Comparison of ENCODE assay signal across 9 mouse cellular contexts in genomic region chr8:9174865-9175565, GRCm38 (mm10).
A peak's percentile ranks its signal among the peaks of the same experiment; 100 is the strongest.
DNase-seq lines count a peak whose midpoint lies in the region; ATAC-seq and TF ChIP-seq lines count a peak whose summit lies in the region.
"Had no signal": no experiment of that assay in that cellular context is flagged by ENCODE, and none has a peak within 500 bp of the region (broad histone marks: within the 10 kb centered on the region; RNA-seq: fewer than 3 reads in every experiment).

No protein-coding gene starts in this region.

- no peaks in the 10 kb centered on the region for H3K27me3 ChIP-seq in liver, adult 2 months (ENCODE audit: control insufficient read depth, insufficient read depth, low read length)
- no peaks in the 10 kb centered on the region for H3K27me3 ChIP-seq in liver, embryonic 12.5 days (replicated peaks)
- no peaks in the 10 kb centered on the region for H3K27me3 ChIP-seq in embryonic facial prominence, embryonic 14.5 days (replicated peaks; ENCODE audit: control insufficient read depth, insufficient read depth, low read length)
- H3K27me3 ChIP-seq in hindbrain, embryonic 16.5 days (replicated peaks; ENCODE audit: control insufficient read depth, insufficient read depth, low read length) = no peaks in the 10 kb centered on the region
- H3K27me3 ChIP-seq in limb, embryonic 10.5 days (ENCODE audit: low read depth, poor library complexity, severe bottlenecking) = no peaks in the 10 kb centered on the region
- H3K27me3 ChIP-seq: embryonic facial prominence, embryonic 15.5 days had no signal

- no peak overlapping the region for H3K4me3 ChIP-seq in liver, adult 2 months (ENCODE audit: insufficient read depth, low read depth, low read length)
- H3K4me3 ChIP-seq in liver, embryonic 12.5 days = no peak overlapping the region
- H3K4me3 ChIP-seq in embryonic facial prominence, embryonic 14.5 days (ENCODE audit: low read depth, low read length) = no peak overlapping the region
- no peak overlapping the region for H3K4me3 ChIP-seq in hindbrain, embryonic 16.5 days (ENCODE audit: low read length)
- H3K4me3 ChIP-seq in limb, embryonic 10.5 days = no peak overlapping the region
- H3K4me3 ChIP-seq: embryonic facial prominence, embryonic 15.5 days had no signal

- no peaks in the 10 kb centered on the region for H3K79me2 ChIP-seq in liver, adult 2 months (ENCODE audit: control insufficient read depth, insufficient read depth, low read length)

- H3K27ac ChIP-seq in liver, adult 2 months (replicated peaks; ENCODE audit: insufficient read depth, low read depth, low read length) = no peak overlapping the region
- no peak overlapping the region for H3K27ac ChIP-seq in liver, embryonic 12.5 days
- H3K27ac ChIP-seq in embryonic facial prominence, embryonic 14.5 days (replicated peaks; ENCODE audit: low read depth, low read length) = no peak overlapping the region
- H3K27ac ChIP-seq in hindbrain, embryonic 16.5 days (ENCODE audit: low read depth, low read length) = no peak overlapping the region
- H3K27ac ChIP-seq in limb, embryonic 10.5 days = no peak overlapping the region
- H3K27ac ChIP-seq: embryonic facial prominence, embryonic 15.5 days had no signal

- TF ChIP-seq CTCF in liver, adult 2 months (IDR thresholded peaks at IDR 0.05; ENCODE audit: low read depth, low read length) = peak; percentile 61

- no peaks in the 10 kb centered on the region for H3K9me3 ChIP-seq in liver, embryonic 12.5 days (replicated peaks)
- H3K9me3 ChIP-seq in embryonic facial prominence, embryonic 14.5 days (ENCODE audit: control insufficient read depth, low read length) = no peaks in the 10 kb centered on the region
- H3K9me3 ChIP-seq in hindbrain, embryonic 16.5 days (ENCODE audit: control insufficient read depth, low read length) = no peaks in the 10 kb centered on the region
- H3K9me3 ChIP-seq in limb, embryonic 10.5 days (replicated peaks) = no peaks in the 10 kb centered on the region
- H3K9me3 ChIP-seq: embryonic facial prominence, embryonic 15.5 days had no signal

- no peaks in the 10 kb centered on the region for H3K36me3 ChIP-seq in liver, adult 2 months (ENCODE audit: control insufficient read depth, insufficient read depth, low read length)
- H3K36me3 ChIP-seq in liver, embryonic 12.5 days = no peaks in the 10 kb centered on the region
- no peaks in the 10 kb centered on the region for H3K36me3 ChIP-seq in embryonic facial prominence, embryonic 14.5 days (ENCODE audit: control insufficient read depth, insufficient read depth, low read length)
- H3K36me3 ChIP-seq in hindbrain, embryonic 16.5 days (ENCODE audit: control insufficient read depth, insufficient read depth, low read length) = no peaks in the 10 kb centered on the region
- H3K36me3 ChIP-seq in limb, embryonic 10.5 days = no peaks in the 10 kb centered on the region
- H3K36me3 ChIP-seq: embryonic facial prominence, embryonic 15.5 days had no signal

- peak; percentile 15 for DNase-seq in liver, adult 2 months (ENCODE audit: extremely low read depth, low read depth, low spot score)
- DNase-seq in adrenal gland, adult 8-10 months = peak; percentile 5
- peak; percentile 86 for DNase-seq in embryonic facial prominence, embryonic 14.5 days (ENCODE audit: low spot score)
- peak; percentile 80 for DNase-seq in limb, embryonic 10.5 days (ENCODE audit: low spot score)
- peak; percentile 80 to 85 for DNase-seq in right cerebral cortex, adult 2 months (ENCODE audit: low spot score in 2 of 2)

- no peak for TF ChIP-seq POLR2A in liver, adult 2 months (IDR thresholded peaks at IDR 0.05; ENCODE audit: extremely low read depth, insufficient read depth, low read length)

- no peak overlapping the region for H3K4me2 ChIP-seq in liver, embryonic 12.5 days
- H3K4me2 ChIP-seq in embryonic facial prominence, embryonic 14.5 days (ENCODE audit: low read depth, low read length) = no peak overlapping the region; the same call in 1 of the 2 replicates
- H3K4me2 ChIP-seq in hindbrain, embryonic 16.5 days (ENCODE audit: low read length) = no peak overlapping the region
- H3K4me2 ChIP-seq: embryonic facial prominence, embryonic 15.5 days had no signal

- 31% methylated on average over 9 of the region's 9 CpGs for WGBS in liver, adult 2 months
- 28% methylated on average over 9 of the region's 9 CpGs for WGBS in liver, embryonic 12.5 days (ENCODE audit: insufficient replicate concordance)
- 22% methylated on average over 9 of the region's 9 CpGs for WGBS in embryonic facial prominence, embryonic 14.5 days
- WGBS in hindbrain, embryonic 16.5 days = 20% methylated on average over 9 of the region's 9 CpGs
- 43% methylated on average over 9 of the region's 9 CpGs for WGBS in limb, embryonic 10.5 days

- no peaks in the 10 kb centered on the region; the same call in 1 of the 2 replicates for H3K4me1 ChIP-seq in liver, adult 2 months (ENCODE audit: control insufficient read depth, insufficient read depth, low read length)
- no peaks in the 10 kb centered on the region for H3K4me1 ChIP-seq in liver, embryonic 12.5 days
- H3K4me1 ChIP-seq in embryonic facial prominence, embryonic 14.5 days (ENCODE audit: control insufficient read depth, insufficient read depth, low read length) = no peaks in the 10 kb centered on the region
- H3K4me1 ChIP-seq in hindbrain, embryonic 16.5 days (ENCODE audit: control insufficient read depth, insufficient read depth, low read depth, low read length) = 0 out of 2 replicates have a peak, but pooled peaks cover 2% of the 10 kb centered on the region
- H3K4me1 ChIP-seq in limb, embryonic 10.5 days = peaks cover 10% of the 10 kb centered on the region
- H3K4me1 ChIP-seq: embryonic facial prominence, embryonic 15.5 days had no signal

- no peak for ATAC-seq in liver, embryonic 12.5 days
- ATAC-seq in embryonic facial prominence, embryonic 14.5 days (ENCODE audit: low read depth) = no peak
- ATAC-seq in hindbrain, embryonic 16.5 days = peak; percentile 9; the same call in 1 of the 2 replicates
- ATAC-seq in erythroid progenitor cell, adult 5-6 weeks (replicated peaks; ENCODE audit: low FRiP score, poor library complexity, severe bottlenecking) = no peak

- H3K9ac ChIP-seq in liver, adult 2 months (ENCODE audit: low read depth, low read length) = no peak overlapping the region
- no peak overlapping the region for H3K9ac ChIP-seq in liver, embryonic 12.5 days
- no peak overlapping the region for H3K9ac ChIP-seq in embryonic facial prominence, embryonic 14.5 days (ENCODE audit: low read depth, low read length)
- H3K9ac ChIP-seq in hindbrain, embryonic 16.5 days (ENCODE audit: low read depth, low read length) = no peak overlapping the region
- H3K9ac ChIP-seq: embryonic facial prominence, embryonic 15.5 days had no signal

Comparison
In these comparisons a context has a peak if more than half of its experiments do, and no peak if none do; other contexts are left out.
1. DNase-seq: peak in every context shown above with its lines; median percentile 86 in embryonic facial prominence, embryonic 14.5 days; 82 in right cerebral cortex, adult 2 months; 80 in limb, embryonic 10.5 days; 15 in liver, adult 2 months; 5 in adrenal gland, adult 8-10 months.